Mouse (Mus musculus): Measurements from ENCODE around the gene Onecut1. TPM values are rescaled to one million over a fixed set of nuclear protein-coding genes. Genes with fewer than 3 reads are reported as not detected.

Onecut1 gene
- polyA plus RNA-seq, 1 experiment = 0.06 TPM

GRCm38 (mm10) chr9:74923291-74923977 lies 61.7 kb downstream of the Onecut1 start:
- no peak for TF ChIP-seq CTCF (IDR thresholded peaks at IDR 0.05; ENCODE audit: extremely low read depth, insufficient read depth, low read length)
- TF ChIP-seq POLR2A (IDR thresholded peaks at IDR 0.05; ENCODE audit: extremely low read depth, insufficient read depth, low read length) = no peak
- Histone ChIP-seq H3K27ac (ENCODE audit: insufficient read depth, low read length) (no peak overlapping the region), H3K4me1 (ENCODE audit: control insufficient read depth, insufficient read depth, low read length) (no peaks in the 10 kb centered on the region), H3K4me3 (ENCODE audit: insufficient read depth, low read length) (no peak overlapping the region)

GRCm38 (mm10) chr9:74925220-74925769 lies 63.6 kb downstream of the Onecut1 start:
- H3K4me3 ChIP-seq (ENCODE audit: insufficient read depth, low read length) = no peak overlapping the region
- no peak for TF ChIP-seq POLR2A (IDR thresholded peaks at IDR 0.05; ENCODE audit: extremely low read depth, insufficient read depth, low read length)
- TF ChIP-seq CTCF (IDR thresholded peaks at IDR 0.05; ENCODE audit: extremely low read depth, insufficient read depth, low read length) = no peak
- H3K4me1 ChIP-seq (ENCODE audit: control insufficient read depth, insufficient read depth, low read length) = no peaks in the 10 kb centered on the region
- H3K27ac ChIP-seq (ENCODE audit: insufficient read depth, low read length) = no peak overlapping the region

GRCm38 (mm10) chr9:74929981-74930423 lies 68.3 kb downstream of the Onecut1 start:
- TF ChIP-seq CTCF (IDR thresholded peaks at IDR 0.05; ENCODE audit: extremely low read depth, insufficient read depth, low read length) (no peak), POLR2A (IDR thresholded peaks at IDR 0.05; ENCODE audit: extremely low read depth, insufficient read depth, low read length) (no peak)
- Histone ChIP-seq H3K27ac (ENCODE audit: insufficient read depth, low read length) (no peak overlapping the region), H3K4me1 (ENCODE audit: control insufficient read depth, insufficient read depth, low read length) (no peaks in the 10 kb centered on the region), H3K4me3 (ENCODE audit: insufficient read depth, low read length) (no peak overlapping the region)

- Histone ChIP-seq H3K4me3 (ENCODE audit: insufficient read depth, low read length) (no peak overlapping the region), H3K27ac (ENCODE audit: insufficient read depth, low read length) (no peak overlapping the region), H3K4me1 (ENCODE audit: control insufficient read depth, insufficient read depth, low read length) (no peaks in the 10 kb centered on the region)
- TF ChIP-seq CTCF (IDR thresholded peaks at IDR 0.05; ENCODE audit: extremely low read depth, insufficient read depth, low read length) = no peak
- TF ChIP-seq POLR2A (IDR thresholded peaks at IDR 0.05; ENCODE audit: extremely low read depth, insufficient read depth, low read length) = no peak
These were observed 68.9 kb downstream of the Onecut1 start for GRCm38 (mm10) chr9:74930653-74931052.

DNA sequence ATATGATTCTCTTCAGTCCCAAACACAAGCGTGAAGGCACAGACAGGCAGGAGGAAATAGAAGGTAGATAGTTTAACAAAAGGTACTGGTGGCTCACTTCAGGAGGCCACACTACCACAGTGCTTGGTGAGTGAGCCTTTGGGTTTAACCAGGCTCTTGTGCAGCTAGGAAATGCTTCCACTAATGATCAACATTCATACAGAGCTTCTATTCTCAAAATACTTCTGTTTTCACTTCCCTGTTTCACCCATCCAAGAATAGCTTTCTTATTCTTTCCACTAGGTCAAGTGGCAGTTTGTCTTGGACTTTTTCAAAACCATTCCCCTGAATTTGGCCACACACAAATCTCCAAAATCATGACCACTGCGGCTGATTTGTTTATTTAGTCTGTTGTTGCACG lies 73.6 kb downstream of the Onecut1 start:
- H3K4me3 ChIP-seq (ENCODE audit: insufficient read depth, low read length) = no peak overlapping the region

DNA sequence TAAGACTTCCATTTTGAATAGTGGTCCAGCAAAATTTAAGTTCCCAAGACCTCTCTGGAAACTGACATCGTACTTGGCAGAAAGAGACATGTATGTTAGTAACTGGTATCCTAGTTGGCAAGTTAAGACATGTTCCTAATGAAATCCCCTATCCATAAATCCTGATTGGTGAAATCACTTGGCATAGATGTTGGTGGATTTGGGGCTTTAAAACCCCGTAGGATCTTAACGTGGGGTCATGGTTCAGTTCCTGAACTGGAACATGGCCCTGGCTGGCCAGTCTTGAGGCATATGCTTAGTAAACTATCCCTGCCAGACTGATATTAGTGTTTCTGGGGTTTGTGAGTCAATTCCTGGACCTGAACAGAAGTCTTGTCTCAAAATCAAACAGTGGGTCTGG lies 76.0 kb downstream of the Onecut1 start:
- H3K4me1 ChIP-seq (ENCODE audit: control insufficient read depth, insufficient read depth, low read length) = no peaks in the 10 kb centered on the region
- no peak overlapping the region for H3K4me3 ChIP-seq (ENCODE audit: insufficient read depth, low read length)
- H3K27ac ChIP-seq (ENCODE audit: insufficient read depth, low read length) = no peak overlapping the region
- TF ChIP-seq CTCF (IDR thresholded peaks at IDR 0.05; ENCODE audit: extremely low read depth, insufficient read depth, low read length) = no peak
- no peak for TF ChIP-seq POLR2A (IDR thresholded peaks at IDR 0.05; ENCODE audit: extremely low read depth, insufficient read depth, low read length)

More for the DNA sequence above, 73.6 kb downstream of the Onecut1 start:
- Histone ChIP-seq H3K4me1 (ENCODE audit: control insufficient read depth, insufficient read depth, low read length) (no peaks in the 10 kb centered on the region), H3K27ac (ENCODE audit: insufficient read depth, low read length) (no peak overlapping the region)
- TF ChIP-seq CTCF (IDR thresholded peaks at IDR 0.05; ENCODE audit: extremely low read depth, insufficient read depth, low read length) (no peak), POLR2A (IDR thresholded peaks at IDR 0.05; ENCODE audit: extremely low read depth, insufficient read depth, low read length) (no peak)

- TF ChIP-seq CTCF (IDR thresholded peaks at IDR 0.05; ENCODE audit: extremely low read depth, insufficient read depth, low read length) = no peak
- no peak for TF ChIP-seq POLR2A (IDR thresholded peaks at IDR 0.05; ENCODE audit: extremely low read depth, insufficient read depth, low read length)
- no peak overlapping the region for H3K4me3 ChIP-seq (ENCODE audit: insufficient read depth, low read length)
- no peak overlapping the region for H3K27ac ChIP-seq (ENCODE audit: insufficient read depth, low read length)
- H3K4me1 ChIP-seq (ENCODE audit: control insufficient read depth, insufficient read depth, low read length) = no peaks in the 10 kb centered on the region
These were observed 77.2 kb downstream of the Onecut1 start for GRCm38 (mm10) chr9:74938670-74939534.

Other genes starting within 250 kb of the Onecut1 start
- 26.5 and 27.7 TPM in 2 replicates for gene Fam214a, start 91.0 kb downstream of the Onecut1 start, polyA plus RNA-seq (2012; rRNA removed)
- gene Arpp19, start 175.7 kb downstream of the Onecut1 start, polyA plus RNA-seq (2012; rRNA removed) = 390 and 417 TPM in 2 replicates
- gene Myo5a, start 209.1 kb downstream of the Onecut1 start, polyA plus RNA-seq (2012; rRNA removed) = 115 and 116 TPM in 2 replicates

All from cortical plate, adult 2 months (tissue).